Mouse (Mus musculus) lung, postnatal 0 days (tissue): Measurements from ENCODE around the gene Zer1. TPM values are rescaled to one million over a fixed set of nuclear protein-coding genes. Genes with fewer than 3 reads are reported as not detected.

Source experiments
- ATAC-seq: fragments of 200-750 bp; cut with Nextera tagmentation; 2 replicates; pipeline ENCODE4 v1.8.0; 2017; ENCODE audit warnings: moderate library complexity
- DNase-seq: peaks from one replicate; pipeline ENCODE4 v3.0.0-alpha.2; 2016; ENCODE audit warnings: low spot score
- H3K27ac ChIP-seq: fragments of 300-500 bp; sonication (generic); 2 replicates; pipeline ENCODE4 v1.5.1; 2014; ENCODE audit warnings: antibody characterized with exemption, mild to moderate bottlenecking, low read length, mixed read lengths
- H3K27me3 ChIP-seq: fragments of 300-500 bp; sonication (generic); replicated peaks from 2 replicates; pipeline ENCODE4 v1.6.1; 2014; ENCODE audit warnings: low read length, mixed read lengths; ENCODE audit not compliant: insufficient read depth
- H3K36me3 ChIP-seq: fragments of 300-500 bp; sonication (generic); 2 replicates; pipeline ENCODE4 v1.6.1; 2014; ENCODE audit warnings: low read length, mixed read lengths; ENCODE audit not compliant: insufficient read depth
- H3K4me1 ChIP-seq: fragments of 300-500 bp; sonication (generic); 2 replicates; pipeline ENCODE4 v1.6.1; 2014; ENCODE audit warnings: antibody characterized with exemption, low read depth, low read length, mixed read lengths; ENCODE audit not compliant: insufficient read depth
- H3K4me2 ChIP-seq: fragments of 300-500 bp; sonication (generic); replicated peaks from 2 replicates; pipeline ENCODE4 v1.6.1; 2014; ENCODE audit warnings: low read depth, mild to moderate bottlenecking, low read length, moderate library complexity, mixed read lengths
- H3K4me3 ChIP-seq: fragments of 300-500 bp; sonication (generic); 2 replicates; pipeline ENCODE4 v1.5.1; 2014; ENCODE audit warnings: low read depth, low read length
- H3K9ac ChIP-seq: fragments of 300-500 bp; sonication (generic); replicated peaks from 2 replicates; pipeline ENCODE4 v1.6.1; 2014; ENCODE audit warnings: low read depth, mild to moderate bottlenecking
- H3K9me3 ChIP-seq: fragments of 300-500 bp; sonication (generic); 2 replicates; pipeline ENCODE4 v1.6.1; 2016; ENCODE audit warnings: low read length, mixed read lengths
- CTCF ChIP-seq: IDR thresholded peaks from 2 replicates; pipeline ENCODE4 v1.5.1; 2016; ENCODE audit warnings: antibody characterized with exemption, mild to moderate bottlenecking
- EP300 ChIP-seq: IDR thresholded peaks from 2 replicates; pipeline ENCODE4 v1.6.1; 2016; ENCODE audit warnings: antibody characterized with exemption, mild to moderate bottlenecking, control low read depth
- WGBS: fragments of 180-500 bp; shearing (Covaris S2); extraction: QIAGEN DNeasy Blood & Tissue Kit; methylation state at CpG from one replicate; pipeline ENCODE4 v1.1.7; 2014; 5-methylcytosine and 5-hydroxymethylcytosine counted together
- polyA plus RNA-seq: library from polyadenylated mRNA; unstranded; fragments of >200 nt; fragmentation: Nextera tagmentation; extraction: Ambion mirVana; gene quantifications from 2 replicates; pipeline ENCODE4 v1.2.1, GENCODE M21; 2015

The Zer1 gene
- polyA plus RNA-seq, 1 experiment from 2014 or later, result 5.0 TPM

DNA sequence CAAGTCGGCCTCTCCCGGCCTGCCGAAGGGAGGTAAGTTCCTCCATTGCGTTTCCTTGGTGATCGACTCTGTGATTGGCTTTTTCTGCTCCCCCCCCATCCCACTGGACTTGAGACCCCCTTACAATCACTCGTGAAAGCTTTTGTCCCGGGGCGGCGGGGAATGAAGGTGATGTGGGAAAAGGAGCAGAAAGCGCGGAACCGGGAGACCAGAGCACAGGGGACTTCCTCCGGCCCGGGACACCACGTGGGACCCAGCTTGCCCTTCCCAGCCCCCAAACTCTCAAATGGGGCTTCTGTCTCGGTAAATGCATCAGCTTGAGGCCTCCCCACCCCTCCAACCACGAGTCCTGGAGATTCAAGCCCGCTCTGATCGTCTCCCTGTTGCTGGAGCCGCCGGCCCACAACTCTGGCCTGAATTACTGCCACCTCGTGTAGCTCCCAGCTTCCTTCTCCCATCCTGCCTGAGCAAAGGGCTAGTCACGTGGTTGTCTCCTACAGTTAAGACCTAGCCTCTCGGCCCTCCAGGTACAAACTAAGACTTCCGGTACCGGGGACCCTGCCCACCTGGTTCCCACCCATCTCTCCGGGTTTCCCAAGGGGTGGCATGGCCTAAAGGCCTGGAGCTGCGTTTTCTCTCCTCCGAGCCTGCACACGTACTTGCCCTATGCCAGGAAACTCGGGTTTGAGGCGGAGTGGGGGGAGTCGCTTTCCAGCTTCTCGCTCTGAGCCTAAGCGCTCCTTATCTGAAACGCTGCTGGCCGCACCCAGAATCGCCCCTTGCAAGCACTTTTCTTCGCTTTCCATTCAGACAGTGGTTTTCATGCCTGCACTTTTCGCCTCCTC, 61.9 kb downstream of the Zer1 start:
- Histone ChIP-seq H3K4me1 (peaks cover 14% of the 10 kb centered on the region), H3K27ac (peak overlapping the region; percentile 91), H3K36me3 (no peaks in the 10 kb centered on the region), H3K9me3 (no peaks in the 10 kb centered on the region), H3K4me3 (peak overlapping the region; percentile 51), H3K27me3 (no peaks in the 10 kb centered on the region), H3K9ac (peak overlapping the region; percentile 69), H3K4me2 (peak overlapping the region; percentile 86)
- no peak for TF ChIP-seq EP300
- no peak for TF ChIP-seq CTCF
- DNase-seq (peak; percentile 85), ATAC-seq (peak; percentile 22)
- WGBS, result under 1% methylated on average over 40 of the region's 40 CpGs

DNA sequence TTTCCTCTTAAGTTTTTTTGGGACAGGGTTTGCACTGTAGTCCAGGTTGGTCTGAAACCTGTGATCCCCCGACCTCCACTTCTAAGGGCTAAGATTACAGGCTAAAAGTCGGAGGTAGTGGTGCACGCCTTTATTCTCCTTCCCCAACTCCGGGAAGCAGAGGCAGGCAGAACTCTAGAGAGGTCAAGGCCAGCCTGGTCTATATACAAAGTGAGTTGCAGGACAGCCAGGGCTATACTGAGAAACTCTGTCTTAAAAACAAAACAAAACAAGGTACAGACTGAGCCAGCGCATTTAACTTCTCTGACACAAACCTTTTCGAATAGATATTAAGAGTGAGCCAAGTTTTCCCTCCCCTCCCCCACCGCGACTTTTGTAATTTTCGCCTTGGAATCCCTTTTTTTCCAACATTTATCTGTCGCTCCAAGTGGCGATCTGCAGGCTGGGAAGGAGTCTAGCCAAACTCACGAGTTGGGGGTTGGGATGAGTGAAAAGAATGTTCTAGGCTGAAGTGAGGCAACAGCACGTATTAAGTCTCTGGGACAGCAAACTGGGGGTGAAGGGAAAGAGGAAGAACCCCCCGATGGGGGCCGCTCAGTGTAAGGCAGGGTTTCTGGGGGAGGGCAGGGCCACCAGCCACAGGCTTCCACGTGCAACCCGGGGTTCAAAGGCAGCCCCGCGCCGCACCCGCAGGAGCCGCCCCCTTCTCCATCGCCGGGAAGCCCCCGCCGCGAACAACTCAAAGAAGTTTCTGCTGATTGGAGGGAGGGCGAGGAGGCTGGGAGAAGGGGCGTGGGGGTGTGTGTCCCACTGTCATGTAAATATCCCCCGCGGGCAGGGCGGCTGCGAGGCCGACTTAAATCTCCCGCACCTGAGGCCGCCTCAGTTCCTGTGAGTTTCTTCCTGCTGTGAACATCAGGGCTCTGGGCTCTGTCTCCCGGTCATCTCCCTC, 62.9 kb downstream of the Zer1 start:
- H3K27ac ChIP-seq, result peak overlapping the region; percentile 91
- ATAC-seq (no peak), DNase-seq (peak; percentile 87)
- H3K9ac ChIP-seq, result peak overlapping the region; percentile 69
- H3K4me3 ChIP-seq, result peak overlapping the region; percentile 51
- peak overlapping the region; percentile 86 for H3K4me2 ChIP-seq
- no peaks in the 10 kb centered on the region for H3K36me3 ChIP-seq
- H3K27me3 ChIP-seq, result no peaks in the 10 kb centered on the region
- WGBS, result 9% methylated on average over 32 of the region's 37 CpGs
- no peaks in the 10 kb centered on the region for H3K9me3 ChIP-seq
- H3K4me1 ChIP-seq, result peaks cover 14% of the 10 kb centered on the region
- TF ChIP-seq EP300 (no peak), CTCF (no peak)

DNA sequence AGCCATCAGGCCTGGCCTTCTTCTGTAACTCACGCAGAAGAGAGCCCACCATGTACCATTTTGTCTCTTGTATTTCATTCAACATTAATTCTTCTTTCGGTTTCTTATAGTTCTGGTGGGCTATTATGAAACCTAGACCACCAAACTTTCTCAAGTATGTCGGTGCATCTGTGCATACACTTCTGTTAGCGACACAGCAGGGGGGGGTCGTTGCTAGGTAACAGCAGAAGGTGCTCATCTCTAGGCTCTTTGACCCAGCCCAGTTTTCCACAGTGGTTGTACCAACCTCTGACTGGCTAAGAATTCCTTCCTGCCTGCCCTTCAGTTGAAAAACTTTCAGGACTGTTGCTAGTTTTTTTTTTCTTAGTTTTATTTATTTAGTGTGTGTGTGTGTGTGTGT, 66.0 kb downstream of the Zer1 start:
- no peak overlapping the region for H3K9ac ChIP-seq
- H3K9me3 ChIP-seq, result no peaks in the 10 kb centered on the region
- H3K4me2 ChIP-seq, result no peak overlapping the region
- H3K27me3 ChIP-seq, result no peaks in the 10 kb centered on the region
- TF ChIP-seq EP300 (no peak), CTCF (no peak)
- H3K4me3 ChIP-seq, result no peak overlapping the region
- DNase-seq, result no peak
- H3K4me1 ChIP-seq, result peaks cover 9% of the 10 kb centered on the region
- WGBS, result 58% methylated on average over 5 of the region's 5 CpGs
- no peak for ATAC-seq
- H3K36me3 ChIP-seq, result no peaks in the 10 kb centered on the region
- H3K27ac ChIP-seq, result no peak overlapping the region

DNA sequence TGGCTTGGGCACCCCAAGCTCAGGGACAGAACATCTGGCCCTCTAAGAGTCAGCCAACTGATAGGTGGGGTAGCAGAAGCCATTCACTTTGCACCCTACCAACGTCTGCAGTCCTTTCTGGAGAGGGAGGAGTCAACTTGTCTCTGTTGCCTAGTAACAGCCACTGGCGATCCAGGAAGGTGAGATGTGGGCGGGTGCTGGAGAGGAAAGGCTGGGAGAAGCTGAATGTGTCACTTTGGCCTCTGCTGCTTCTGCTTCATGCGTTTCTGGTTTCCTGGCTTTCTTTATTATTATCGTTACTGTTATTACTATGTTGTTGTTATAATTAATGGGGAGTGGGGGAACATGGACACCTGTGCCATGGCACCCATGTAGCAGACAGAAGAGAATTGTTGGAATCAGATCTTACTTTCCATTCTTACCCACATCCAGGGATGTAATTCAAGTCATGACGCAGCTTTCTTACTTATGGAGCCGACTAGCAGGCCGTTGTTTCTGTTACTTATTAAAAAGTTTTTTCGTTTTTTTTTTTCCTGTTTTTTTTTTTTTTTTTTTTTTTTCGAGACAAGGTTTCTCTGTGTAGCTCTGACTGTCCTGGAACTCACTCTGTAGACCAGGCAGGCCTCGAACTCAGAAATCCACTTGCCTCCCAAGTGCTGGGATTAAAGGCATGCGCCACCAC, 67.0 kb downstream of the Zer1 start, which contains the start of gene Set:
Gene Set, plus strand, starts transcription at position 156 of the 682 bp plus-strand sequence.
- H3K4me3 ChIP-seq, result no peak within 1 kb of the TSS
- no peaks in the 10 kb centered on the region for H3K9me3 ChIP-seq
- WGBS, result 40% methylated on average over 12 of the region's 12 CpGs
- H3K36me3 ChIP-seq, result no peaks in the 10 kb centered on the region
- TF ChIP-seq EP300 (no peak), CTCF (no peak)
- 0 out of 2 replicates have a peak, but pooled peaks cover 3% of the 10 kb centered on the region for H3K4me1 ChIP-seq
- H3K27me3 ChIP-seq, result no peaks in the 10 kb centered on the region
- DNase-seq, result peak; percentile 38
- no peak within 1 kb of the TSS for H3K4me2 ChIP-seq
- ATAC-seq, result no peak
- no peak within 1 kb of the TSS for H3K27ac ChIP-seq
- H3K9ac ChIP-seq, result no peak within 1 kb of the TSS

DNA sequence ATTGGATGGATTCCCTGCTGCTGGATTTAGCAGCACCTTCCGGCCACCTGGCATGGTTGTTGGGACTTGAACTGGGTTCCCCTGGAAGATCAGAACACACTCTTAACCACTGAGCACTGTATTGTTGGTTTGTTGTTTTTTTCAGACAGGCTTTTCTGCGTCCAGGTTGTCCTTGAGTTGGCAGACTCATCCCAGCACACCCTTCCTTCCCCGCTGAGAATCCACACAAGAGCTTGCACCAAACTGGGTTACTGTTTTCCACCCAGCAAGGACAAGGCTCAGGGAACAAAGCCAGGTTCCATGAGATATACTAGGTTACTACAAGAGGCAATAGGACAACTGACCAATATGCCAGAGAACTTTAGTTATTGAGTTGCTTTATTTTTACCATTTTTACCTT, 67.6 kb downstream of the Zer1 start:
- Histone ChIP-seq H3K4me1 (0 out of 2 replicates have a peak, but pooled peaks cover 3% of the 10 kb centered on the region), H3K9me3 (no peaks in the 10 kb centered on the region), H3K36me3 (no peaks in the 10 kb centered on the region), H3K4me3 (no peak overlapping the region), H3K27me3 (no peaks in the 10 kb centered on the region), H3K4me2 (no peak overlapping the region), H3K27ac (no peak overlapping the region), H3K9ac (no peak overlapping the region)
- ATAC-seq, result no peak
- DNase-seq, result no peak
- 84% methylated on average over 3 of the region's 3 CpGs for WGBS
- TF ChIP-seq EP300 (no peak), CTCF (no peak)
